Mouse (Mus musculus): Measurements from ENCODE around the gene Maf.

DNA sequence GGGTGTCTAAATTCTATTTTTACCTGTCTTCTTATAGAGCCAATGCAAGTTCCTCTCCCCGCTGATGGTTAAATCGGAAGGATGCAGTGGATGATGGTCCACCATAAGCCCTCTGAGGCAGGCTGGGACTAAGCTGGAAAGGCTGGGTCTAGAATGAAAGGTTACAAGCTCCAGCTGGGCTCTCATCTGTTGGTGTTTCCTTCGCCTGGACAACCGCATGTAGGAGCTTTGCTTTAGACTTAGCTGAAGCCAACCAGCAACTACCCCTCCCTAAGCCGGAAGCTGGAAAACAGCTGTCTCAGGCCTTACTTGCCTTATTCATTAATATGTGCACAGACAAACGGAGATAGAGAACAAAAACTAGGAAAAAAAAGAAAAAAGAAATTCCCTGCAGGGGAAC is 70.8 kb downstream of the Maf start:
- TF ChIP-seq CTCF (conservative IDR thresholded peaks at IDR 0.05; ENCODE audit: insufficient read depth, insufficient read length, low read depth, low read length) (no peak), POLR2A (IDR thresholded peaks at IDR 0.05; ENCODE audit: low read depth, low read length) (no peak)
